In the genomic region with DNA sequence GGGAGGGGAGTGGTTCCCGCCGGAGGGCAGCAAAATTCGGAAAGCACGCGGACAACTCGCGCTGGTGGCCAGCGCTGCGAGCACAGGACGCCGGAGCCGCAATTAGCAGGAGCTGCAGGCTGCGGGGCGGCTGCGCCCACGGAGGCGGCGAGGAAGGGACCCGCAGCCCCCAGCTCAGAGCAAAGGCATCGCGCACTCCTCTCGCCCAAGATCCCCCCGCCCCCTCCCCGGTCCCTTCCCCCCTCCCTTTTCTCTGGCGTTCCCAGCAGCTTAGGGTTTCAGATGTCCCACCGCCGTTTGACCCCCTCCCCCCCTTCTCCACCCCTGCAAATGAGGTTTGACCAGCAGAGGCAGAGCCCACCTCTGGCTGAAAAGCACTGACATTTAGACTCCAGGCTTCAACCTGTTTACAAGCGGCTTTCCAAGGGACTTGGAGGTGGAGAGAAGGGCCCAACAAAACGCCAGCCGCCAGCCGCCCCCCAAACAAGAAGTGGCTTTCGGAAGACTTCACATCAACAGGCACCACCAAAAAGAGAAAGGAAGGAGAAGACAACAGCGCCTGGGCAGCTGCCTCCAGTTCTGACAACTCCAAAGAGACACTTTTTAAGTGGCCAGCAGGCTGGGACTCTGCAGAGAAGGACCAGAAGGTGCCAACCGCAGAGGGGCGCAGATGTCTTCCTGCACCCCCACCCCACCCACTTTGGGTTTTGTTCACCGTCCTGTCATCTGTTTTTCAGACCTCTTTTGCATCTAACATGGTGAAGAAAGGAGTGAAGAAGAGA, we compare ENCODE assay signal across 9 mouse cellular contexts. TPM values are rescaled to one million over a fixed set of nuclear protein-coding genes. Genes with fewer than 3 reads are reported as not detected.
DNase-seq lines count a peak whose midpoint lies in the region; ATAC-seq and TF ChIP-seq lines count a peak whose summit lies in the region.
"Had no signal": no experiment of that assay in that cellular context is flagged by ENCODE, and none has a peak within 500 bp of the region (broad histone marks: within the 10 kb centered on the region; RNA-seq: fewer than 3 reads in every experiment).

No protein-coding gene starts in this region.

- peak overlapping the region; percentile 45 for H3K4me3 ChIP-seq in forebrain, embryonic 11.5 days (ENCODE audit: low read depth, low read length)
- peak overlapping the region; percentile 48 for H3K4me3 ChIP-seq in intestine, postnatal 0 days (ENCODE audit: low read depth, low read length)
- peak overlapping the region; percentile 50 for H3K4me3 ChIP-seq in stomach, embryonic 16.5 days (replicated peaks; ENCODE audit: low read length)

- 0 out of 2 replicates have a peak, but pooled peaks cover 3% of the 10 kb centered on the region for H3K4me1 ChIP-seq in forebrain, embryonic 11.5 days (replicated peaks; ENCODE audit: control insufficient read depth, insufficient read depth, low read length)
- no peaks in the 10 kb centered on the region for H3K4me1 ChIP-seq in intestine, postnatal 0 days (replicated peaks; ENCODE audit: control insufficient read depth, insufficient read depth, low read length)
- no peaks in the 10 kb centered on the region for H3K4me1 ChIP-seq in stomach, embryonic 16.5 days (ENCODE audit: control insufficient read depth, insufficient read depth, low read length)

- TF ChIP-seq CTCF in intestine, postnatal 0 days (IDR thresholded peaks at IDR 0.05; ENCODE audit: low read depth): no peak

- DNase-seq in frontal cortex, postnatal 10 days (ENCODE audit: low spot score in 2 of 2): no peak
- peak; percentile 71 for DNase-seq in ES-CJ7 (ENCODE audit: low read depth, low spot score)
- DNase-seq in forebrain, embryonic 11.5 days (ENCODE audit: low spot score): peak; percentile 72
- peak; percentile 30 to 48 for DNase-seq in lung, postnatal 4 days
- DNase-seq in c-Kit-positive CD71-positive TER-119-positive erythroid progenitor cells, embryonic 14.5 days (ENCODE audit: low spot score): no peak

- H3K9ac ChIP-seq in forebrain, embryonic 11.5 days (ENCODE audit: low read length): peak overlapping the region; percentile 50
- H3K9ac ChIP-seq in intestine, postnatal 0 days (ENCODE audit: low read depth, low read length): no peak overlapping the region; the same call in 1 of the 2 replicates
- H3K9ac ChIP-seq in stomach, embryonic 16.5 days (ENCODE audit: low read length): peak overlapping the region; percentile 69

- no peak overlapping the region for H3K27ac ChIP-seq in forebrain, embryonic 11.5 days (ENCODE audit: low read depth, low read length)
- no peak overlapping the region for H3K27ac ChIP-seq in intestine, postnatal 0 days (ENCODE audit: low read depth, low read length)
- H3K27ac ChIP-seq in stomach, embryonic 16.5 days (ENCODE audit: low read length): peak overlapping the region; percentile 66

- 2% methylated on average over 29 of the region's 36 CpGs for WGBS in forebrain, embryonic 11.5 days
- under 1% methylated on average over 31 of the region's 36 CpGs for WGBS in intestine, postnatal 0 days
- under 1% methylated on average over 32 of the region's 36 CpGs for WGBS in stomach, embryonic 16.5 days

- peaks cover 19% of the 10 kb centered on the region for H3K27me3 ChIP-seq in forebrain, embryonic 11.5 days (ENCODE audit: control insufficient read depth, insufficient read depth, low read length)
- H3K27me3 ChIP-seq in intestine, postnatal 0 days (replicated peaks; ENCODE audit: control insufficient read depth, insufficient read depth, low read length): peaks cover 15% of the 10 kb centered on the region
- H3K27me3 ChIP-seq in stomach, embryonic 16.5 days (ENCODE audit: control insufficient read depth, insufficient read depth, low read length): no peaks in the 10 kb centered on the region
- H3K27me3 ChIP-seq: CH12.LX had no signal

- no peaks in the 10 kb centered on the region for H3K36me3 ChIP-seq in forebrain, embryonic 11.5 days (ENCODE audit: control insufficient read depth, insufficient read depth, low read length)
- no peaks in the 10 kb centered on the region for H3K36me3 ChIP-seq in intestine, postnatal 0 days (ENCODE audit: control insufficient read depth, insufficient read depth)
- H3K36me3 ChIP-seq in stomach, embryonic 16.5 days (ENCODE audit: control insufficient read depth, insufficient read depth, low read length): no peaks in the 10 kb centered on the region

- peak overlapping the region; percentile 88 for H3K4me2 ChIP-seq in forebrain, embryonic 11.5 days (ENCODE audit: low read depth, low read length, severe bottlenecking)
- peak overlapping the region; percentile 76 for H3K4me2 ChIP-seq in intestine, postnatal 0 days (replicated peaks; ENCODE audit: low read depth)
- peak overlapping the region; percentile 81 for H3K4me2 ChIP-seq in stomach, embryonic 16.5 days (ENCODE audit: low read depth, low read length)

- H3K9me3 ChIP-seq in forebrain, embryonic 11.5 days (ENCODE audit: control insufficient read depth, low read length): no peaks in the 10 kb centered on the region
- H3K9me3 ChIP-seq in intestine, postnatal 0 days (ENCODE audit: control insufficient read depth): no peaks in the 10 kb centered on the region
- H3K9me3 ChIP-seq in stomach, embryonic 16.5 days (replicated peaks; ENCODE audit: control insufficient read depth, low read length): no peaks in the 10 kb centered on the region

- ATAC-seq in frontal cortex, adult (ENCODE audit: low TSS enrichment): peak; percentile 32
- ATAC-seq in forebrain, embryonic 11.5 days (replicated peaks; ENCODE audit: low FRiP score): peak; percentile 75
- no peak for ATAC-seq in intestine, postnatal 0 days
- ATAC-seq in stomach, embryonic 16.5 days (ENCODE audit: insufficient read depth, low FRiP score): peak; percentile 52; the same call in 1 of the 2 replicates

RNA-seq across cellular contexts. Expression of a gene that starts 44.9 kb away (rescaled TPM):
- polyA plus RNA-seq in forebrain, embryonic 11.5 days (2014; fragmentation: Nextera tagmentation; extraction: Ambion mirVana): 0.35 and 0.37 TPM in 2 replicates
- 0.43 and 0.46 TPM in 2 replicates for polyA plus RNA-seq in intestine, postnatal 0 days (2015; fragmentation: Nextera tagmentation; extraction: Ambion mirVana)
- 5.9 and 6.9 TPM in 2 replicates for polyA plus RNA-seq in stomach, embryonic 16.5 days (2015; fragmentation: Nextera tagmentation; extraction: Ambion mirVana)

Comparison
In these comparisons a context has a peak if more than half of its experiments do, and no peak if none do; other contexts are left out.
1. DNase-seq: peak in ES-CJ7 (single experiment), forebrain, embryonic 11.5 days (single experiment) and lung, postnatal 4 days (2 of 2); none in frontal cortex, postnatal 10 days (0 of 2) and c-Kit-positive CD71-positive TER-119-positive erythroid progenitor cells, embryonic 14.5 days (single experiment).
2. Peak in every context shown above with its lines, with median percentiles within 50 percentile points of each other: H3K4me2 ChIP-seq and H3K4me3 ChIP-seq.